Mouse (Mus musculus) cerebellum, adult 2 months (tissue): ENCODE measurements around the gene Rgs3.

Experiments
- CTCF ChIP-seq: fragments of 200-500 bp; IDR thresholded peaks from 2 replicates; pipeline ENCODE4 v1.5.1; 2011; ENCODE audit warnings: low read depth, mild to moderate bottlenecking, control low read depth, low read length, moderate library complexity, borderline replicate concordance; ENCODE audit not compliant: insufficient read depth
- POLR2A ChIP-seq: fragments of 200-500 bp; IDR thresholded peaks from 2 replicates; pipeline ENCODE4 v1.6.1; 2011; ENCODE audit warnings: low read length, control low read depth, borderline replicate concordance; ENCODE audit not compliant: insufficient read depth

DNA sequence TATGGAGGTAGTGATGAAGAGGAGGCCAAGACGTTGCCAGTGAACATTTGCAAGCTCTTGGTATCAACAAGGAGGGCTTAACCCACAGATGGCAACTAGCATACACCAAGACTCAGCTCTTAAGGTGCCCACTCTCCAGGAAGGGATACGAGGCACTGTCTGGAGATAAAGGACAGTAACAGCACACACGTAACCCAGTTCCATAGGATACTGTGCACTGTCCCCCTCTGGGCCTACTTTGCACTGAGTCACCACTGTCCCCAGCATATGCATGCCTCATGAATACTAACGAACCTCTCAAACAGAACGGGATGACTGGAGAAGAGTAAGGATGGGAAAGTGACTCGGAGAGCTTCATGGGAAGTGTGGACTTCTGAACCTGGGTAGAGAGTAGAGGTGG, 48.2 kb downstream of the Rgs3 start:
- TF ChIP-seq POLR2A (no peak), CTCF (no peak)
